Mouse (Mus musculus) C2C12 (cell line): ENCODE results near the gene S1pr5. TPM values are rescaled to one million over a fixed set of nuclear protein-coding genes. Genes with fewer than 3 reads are reported as not detected.

Experiments
- H3K27me3 ChIP-seq: one replicate; pipeline ENCODE4 v1.6.1; 2011; ENCODE audit not compliant: control insufficient read depth, insufficient read depth, insufficient read length
- H3K36me3 ChIP-seq: one replicate; pipeline ENCODE4 v1.6.1; 2011; ENCODE audit not compliant: control insufficient read depth, insufficient read depth
- H3K4me3 ChIP-seq: one replicate; pipeline ENCODE4 v1.5.1; 2011; ENCODE audit warnings: mild to moderate bottlenecking, control low read depth; ENCODE audit not compliant: poor library complexity, insufficient read depth, severe bottlenecking
- H3K79me2 ChIP-seq: one replicate; pipeline ENCODE4 v1.6.1; 2011; ENCODE audit not compliant: control insufficient read depth, insufficient read depth
- H3K79me3 ChIP-seq: one replicate; pipeline ENCODE4 v1.6.1; 2011; ENCODE audit warnings: low read depth, control low read depth
- H3ac ChIP-seq: one replicate; pipeline ENCODE3; 2011; ENCODE audit warnings: low read depth; ENCODE audit not compliant: control insufficient read depth, insufficient read length
- CEBPB ChIP-seq: IDR thresholded peaks from one replicate; pipeline ENCODE4 v1.6.1; 2011; ENCODE audit warnings: low read depth, mild to moderate bottlenecking, control low read depth, moderate library complexity
- CTCF ChIP-seq: IDR thresholded peaks from one replicate; pipeline ENCODE4 v1.5.1; 2011; ENCODE audit not compliant: control insufficient read depth, insufficient read depth, insufficient read length
- FOSL1 ChIP-seq: IDR thresholded peaks from one replicate; pipeline ENCODE4 v1.8.0; 2011; ENCODE audit warnings: mild to moderate bottlenecking, low read length; ENCODE audit not compliant: poor library complexity, insufficient read depth, severe bottlenecking
- MAX ChIP-seq: IDR thresholded peaks from one replicate; pipeline ENCODE4 v1.6.1; 2011; ENCODE audit warnings: mild to moderate bottlenecking, control low read depth
- MYOD1 ChIP-seq: IDR thresholded peaks from one replicate; pipeline ENCODE4 v1.6.1; 2011; ENCODE audit warnings: low read depth; ENCODE audit not compliant: control insufficient read depth, insufficient read length
- MYOG ChIP-seq: IDR thresholded peaks from one replicate; pipeline ENCODE4 v1.6.1; 2011; ENCODE audit not compliant: control insufficient read depth, insufficient read length; ENCODE audit errors: extremely low read depth
- USF1 ChIP-seq: IDR thresholded peaks from one replicate; pipeline ENCODE4 v1.6.1; 2011; ENCODE audit warnings: low read depth, mild to moderate bottlenecking, control low read depth, moderate library complexity
- polyA plus RNA-seq: library from polyadenylated mRNA; unstranded; fragments of >200 nt; fragmentation: generic; extraction: Trizol; gene quantifications from one replicate; pipeline ENCODE4 v1.2.1, GENCODE M21; 2012; ENCODE audit warnings: missing spikeins

S1pr5 gene
- polyA plus RNA-seq, 1 experiment: 0.04 TPM

GRCm38 (mm10) chr9:21236991-21237367, 11.3 kb downstream of the S1pr5 start:
- H3K79me3 ChIP-seq: peaks cover 21% of the 10 kb centered on the region
- no peaks in the 10 kb centered on the region for H3K27me3 ChIP-seq
- no peak for TF ChIP-seq MYOD1
- TF ChIP-seq MAX: no peak
- no peak for TF ChIP-seq CTCF
- TF ChIP-seq USF1: no peak
- no peak for TF ChIP-seq FOSL1
- no peak for TF ChIP-seq MYOG
- TF ChIP-seq CEBPB: no peak
- H3ac ChIP-seq: no peak overlapping the region
- H3K79me2 ChIP-seq: peaks cover 44% of the 10 kb centered on the region
- peaks cover 24% of the 10 kb centered on the region for H3K36me3 ChIP-seq
- H3K4me3 ChIP-seq: no peak overlapping the region

- no peak for TF ChIP-seq USF1
- no peak for TF ChIP-seq CEBPB
- no peak for TF ChIP-seq FOSL1
- TF ChIP-seq MAX: no peak
- TF ChIP-seq CTCF: no peak
- TF ChIP-seq MYOG: no peak
- no peak for TF ChIP-seq MYOD1
- peaks cover 21% of the 10 kb centered on the region for H3K79me3 ChIP-seq
- H3K27me3 ChIP-seq: no peaks in the 10 kb centered on the region
- no peak overlapping the region for H3ac ChIP-seq
- no peak overlapping the region for H3K4me3 ChIP-seq
- peaks cover 29% of the 10 kb centered on the region for H3K36me3 ChIP-seq
- H3K79me2 ChIP-seq: peaks cover 44% of the 10 kb centered on the region
Measured at GRCm38 (mm10) chr9:21235341-21235740, 12.9 kb downstream of the S1pr5 start.

GRCm38 (mm10) chr9:21233805-21234204, 14.4 kb downstream of the S1pr5 start:
- H3K36me3 ChIP-seq: peaks cover 35% of the 10 kb centered on the region
- TF ChIP-seq MAX (no peak), CEBPB (no peak), MYOG (no peak), USF1 (no peak), FOSL1 (no peak), CTCF (no peak), MYOD1 (no peak)
- peaks cover 21% of the 10 kb centered on the region for H3K79me3 ChIP-seq
- H3K79me2 ChIP-seq: peaks cover 44% of the 10 kb centered on the region
- no peak overlapping the region for H3K4me3 ChIP-seq
- H3ac ChIP-seq: no peak overlapping the region
- no peaks in the 10 kb centered on the region for H3K27me3 ChIP-seq

GRCm38 (mm10) chr9:21233366-21233765, 14.9 kb downstream of the S1pr5 start:
- no peaks in the 10 kb centered on the region for H3K27me3 ChIP-seq
- H3K79me2 ChIP-seq: peaks cover 44% of the 10 kb centered on the region
- H3K36me3 ChIP-seq: peaks cover 35% of the 10 kb centered on the region
- peaks cover 21% of the 10 kb centered on the region for H3K79me3 ChIP-seq
- no peak overlapping the region for H3K4me3 ChIP-seq
- TF ChIP-seq MYOD1: no peak
- no peak for TF ChIP-seq MAX
- no peak for TF ChIP-seq MYOG
- TF ChIP-seq CEBPB: no peak
- H3ac ChIP-seq: no peak overlapping the region

GRCm38 (mm10) chr9:21232867-21233266, 15.4 kb downstream of the S1pr5 start:
- no peaks in the 10 kb centered on the region for H3K27me3 ChIP-seq
- H3ac ChIP-seq: no peak overlapping the region
- peaks cover 20% of the 10 kb centered on the region for H3K79me3 ChIP-seq
- no peak overlapping the region for H3K4me3 ChIP-seq
- peaks cover 35% of the 10 kb centered on the region for H3K36me3 ChIP-seq
- no peak for TF ChIP-seq CEBPB
- no peak for TF ChIP-seq CTCF
- no peak for TF ChIP-seq MYOG
- no peak for TF ChIP-seq USF1
- peaks cover 39% of the 10 kb centered on the region for H3K79me2 ChIP-seq

- Histone ChIP-seq H3K79me3 (peaks cover 11% of the 10 kb centered on the region), H3K4me3 (no peak overlapping the region), H3K36me3 (peaks cover 29% of the 10 kb centered on the region), H3K27me3 (no peaks in the 10 kb centered on the region), H3K79me2 (peaks cover 25% of the 10 kb centered on the region), H3ac (no peak overlapping the region)
- no peak for TF ChIP-seq CTCF
- TF ChIP-seq FOSL1: no peak
- TF ChIP-seq MYOG: no peak
- no peak for TF ChIP-seq MAX
- TF ChIP-seq MYOD1: no peak
Measured at GRCm38 (mm10) chr9:21231551-21231950, 16.7 kb downstream of the S1pr5 start.
